Mouse (Mus musculus): ENCODE data around the gene Slc25a22. TPM values are rescaled to one million over a fixed set of nuclear protein-coding genes. Genes with fewer than 3 reads are reported as not detected.
"Not testable (repeated sequence)": the region's sequence is repeated elsewhere in the genome, so short reads cannot be mapped to it uniquely, and the experiment has no call there.

Gene Slc25a22
- polyA plus RNA-seq, 1 experiment, result 22.2 TPM

DNA sequence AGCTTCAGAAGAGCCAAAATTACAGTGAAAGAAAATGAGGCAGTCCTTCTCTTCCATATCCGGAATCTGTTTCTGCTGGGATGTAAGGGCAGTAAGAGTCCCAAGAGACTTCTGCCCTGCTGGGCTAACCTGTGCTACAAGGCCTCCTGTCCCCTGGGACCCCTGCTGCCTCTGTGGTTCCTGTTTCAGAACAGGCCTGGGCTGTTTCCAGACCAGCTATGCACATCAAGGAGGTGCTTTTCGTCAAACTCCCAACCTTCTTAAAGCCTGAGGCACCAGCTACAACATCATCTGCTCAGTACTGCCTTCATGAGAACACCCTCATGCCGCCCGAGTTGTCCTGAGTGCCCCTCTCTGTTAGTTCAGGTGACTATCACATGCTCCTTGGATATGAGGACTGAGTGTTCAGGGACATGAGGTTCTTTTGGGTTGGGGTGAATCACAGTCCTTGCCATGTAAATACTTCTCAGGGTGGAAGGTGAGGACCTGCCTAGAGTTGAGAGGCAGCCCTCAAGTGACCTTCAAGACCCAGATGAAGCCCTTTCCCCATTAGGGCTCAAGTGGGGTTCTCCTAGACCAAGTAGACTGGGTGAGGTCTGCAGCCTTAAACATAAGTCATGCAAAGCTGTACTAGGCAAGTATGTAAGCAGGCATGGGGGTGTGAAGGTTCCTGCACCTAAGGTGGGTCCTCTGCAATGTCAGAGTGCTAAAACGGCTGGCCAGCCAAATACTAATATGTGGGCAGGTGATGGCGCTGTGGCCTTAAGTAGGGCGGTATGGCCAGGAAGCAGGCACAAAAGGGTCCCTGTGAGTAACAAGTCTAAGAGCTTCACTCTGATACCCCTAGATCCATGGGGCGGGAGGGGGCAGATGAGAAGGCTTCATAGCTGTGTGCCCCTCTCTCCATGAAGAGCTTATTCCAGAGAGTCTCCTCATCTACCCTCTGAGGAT, 19.7 kb downstream of the Slc25a22 start:
- Histone ChIP-seq H3K9me3 (no peaks in the 10 kb centered on the region), H3K4me1 (peaks cover 33% of the 10 kb centered on the region), H3K27me3 (replicated peaks) (no peaks in the 10 kb centered on the region), H3K4me3 (replicated peaks) (no peak overlapping the region), H3K36me3 (replicated peaks; ENCODE audit: low read length) (no peaks in the 10 kb centered on the region)
- TF ChIP-seq FLI1 (IDR thresholded peaks at IDR 0.05; ENCODE audit: low read length) (no peak), GATA1 (IDR thresholded peaks at IDR 0.05; ENCODE audit: borderline replicate concordance, low read length) (no peak)

DNA sequence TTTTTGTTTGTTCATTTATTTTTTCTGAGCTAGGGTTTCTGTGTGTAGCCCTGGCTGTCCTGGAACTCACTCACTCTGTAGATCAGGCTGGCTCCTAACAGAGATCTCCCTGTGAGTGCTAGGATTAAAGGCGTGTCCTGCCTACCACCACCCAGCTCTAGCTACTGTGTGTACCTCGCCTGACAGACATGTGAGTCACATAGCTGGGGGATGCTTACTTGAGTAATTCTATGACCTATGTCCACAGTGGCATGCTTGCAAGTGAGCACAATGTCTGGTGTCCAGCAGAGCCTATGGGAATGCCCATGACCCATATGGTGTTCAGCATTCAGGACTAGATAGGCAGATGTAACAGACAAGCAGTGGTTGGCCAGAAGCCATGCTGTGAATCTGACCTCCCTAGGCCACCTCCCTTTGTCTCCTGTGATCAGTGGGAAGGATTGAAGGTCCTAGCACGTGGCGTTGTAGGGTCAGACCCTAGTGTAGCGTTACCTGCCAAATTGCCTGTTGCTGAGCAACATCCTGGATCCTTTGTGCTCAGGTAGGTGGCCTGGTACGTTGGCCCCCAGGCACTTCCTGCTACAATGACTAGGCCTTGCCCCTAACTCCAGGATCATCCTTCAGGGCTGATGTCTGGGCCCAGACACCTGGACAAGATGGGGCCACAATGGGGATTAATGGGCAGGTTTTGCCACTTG, 21.4 kb downstream of the Slc25a22 start:
- H3K4me3 ChIP-seq (replicated peaks), result peak overlapping the region; percentile 19
- no peaks in the 10 kb centered on the region for H3K9me3 ChIP-seq
- H3K36me3 ChIP-seq (replicated peaks; ENCODE audit: low read length), result peaks cover 10% of the 10 kb centered on the region
- peaks cover 48% of the 10 kb centered on the region for H3K4me1 ChIP-seq
- H3K27me3 ChIP-seq (replicated peaks), result no peaks in the 10 kb centered on the region
- TF ChIP-seq FLI1 (IDR thresholded peaks at IDR 0.05; ENCODE audit: low read length), result no peak
- TF ChIP-seq GATA1 (IDR thresholded peaks at IDR 0.05; ENCODE audit: borderline replicate concordance, low read length), result no peak

DNA sequence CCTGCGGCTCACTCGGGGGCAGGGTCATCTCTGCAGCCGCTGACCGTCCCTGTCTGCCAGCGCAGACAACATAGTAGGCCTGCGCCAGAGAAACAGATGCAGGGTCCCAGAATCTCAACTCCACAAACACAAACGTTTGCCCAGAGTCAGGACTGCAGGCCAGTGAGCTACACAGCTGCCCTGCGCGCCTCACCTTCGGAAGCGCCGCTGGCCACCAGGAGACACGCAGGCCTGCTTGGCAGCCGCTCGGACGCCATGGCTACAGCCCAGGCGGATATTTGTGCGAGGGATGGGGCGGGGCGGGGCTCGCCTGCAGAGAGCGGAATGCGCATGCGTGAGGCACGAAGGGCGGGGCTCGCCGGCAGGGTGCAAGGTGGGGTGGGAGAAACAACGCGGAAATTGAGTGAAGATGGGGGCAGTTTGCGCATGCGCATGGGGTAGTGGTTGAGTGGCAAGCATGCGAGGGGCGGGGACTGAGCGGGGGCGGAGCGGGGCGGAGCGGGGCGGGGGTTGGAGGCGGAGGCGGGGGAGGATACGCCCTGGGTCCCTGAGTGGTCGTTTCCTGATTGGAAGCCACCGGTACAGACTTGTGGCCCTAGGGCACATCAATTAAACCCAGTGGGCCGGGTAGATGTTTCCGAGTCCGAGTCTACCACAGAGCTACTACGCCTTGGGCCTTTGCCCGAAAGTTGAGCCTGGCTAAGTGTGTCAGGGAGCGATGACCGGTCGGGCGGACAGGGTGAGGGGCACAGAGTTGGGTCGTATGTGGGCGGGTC, 23.7 kb downstream of the Slc25a22 start, which contains the start of gene Gatd1:
Gene Gatd1, minus strand, starts transcription at position 328 of the 776 bp plus-strand sequence.
- no peak for TF ChIP-seq GATA1 (IDR thresholded peaks at IDR 0.05; ENCODE audit: borderline replicate concordance, low read length)
- no peak for TF ChIP-seq FLI1 (IDR thresholded peaks at IDR 0.05; ENCODE audit: low read length)
- no peaks in the 10 kb centered on the region for H3K27me3 ChIP-seq (replicated peaks)
- H3K36me3 ChIP-seq (replicated peaks; ENCODE audit: low read length), result peaks cover 33% of the 10 kb centered on the region
- H3K4me1 ChIP-seq, result peaks cover 65% of the 10 kb centered on the region
- no peaks in the 10 kb centered on the region for H3K9me3 ChIP-seq
- H3K4me3 ChIP-seq (replicated peaks), result peak within 1 kb of the TSS; percentile 97

DNA sequence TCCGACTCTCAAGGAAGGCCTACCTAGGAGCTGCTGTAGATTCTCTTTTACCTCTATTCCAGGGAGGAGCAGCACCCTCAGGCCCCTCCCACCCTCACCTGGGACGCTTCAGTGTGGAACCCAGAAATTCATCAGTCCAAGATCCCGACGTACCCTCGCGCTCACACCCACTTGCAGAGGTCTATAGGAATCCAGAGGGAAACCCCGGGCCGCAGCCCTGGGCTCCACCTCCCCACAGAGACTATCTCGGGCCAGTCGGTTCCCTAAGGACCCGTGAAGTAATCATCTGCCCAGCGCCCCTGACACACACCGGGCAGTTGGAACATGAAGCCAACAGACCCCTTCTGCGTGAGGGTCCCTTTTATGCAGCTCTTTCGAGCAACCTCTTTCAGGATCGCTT, 24.4 kb downstream of the Slc25a22 start:
- Histone ChIP-seq H3K36me3 (replicated peaks; ENCODE audit: low read length) (peaks cover 40% of the 10 kb centered on the region), H3K4me3 (replicated peaks) (peak overlapping the region; percentile 97), H3K27me3 (replicated peaks) (no peaks in the 10 kb centered on the region), H3K9me3 (no peaks in the 10 kb centered on the region), H3K4me1 (peaks cover 61% of the 10 kb centered on the region)
- TF ChIP-seq GATA1 (IDR thresholded peaks at IDR 0.05; ENCODE audit: borderline replicate concordance, low read length) (no peak), FLI1 (IDR thresholded peaks at IDR 0.05; ENCODE audit: low read length) (no peak)

DNA sequence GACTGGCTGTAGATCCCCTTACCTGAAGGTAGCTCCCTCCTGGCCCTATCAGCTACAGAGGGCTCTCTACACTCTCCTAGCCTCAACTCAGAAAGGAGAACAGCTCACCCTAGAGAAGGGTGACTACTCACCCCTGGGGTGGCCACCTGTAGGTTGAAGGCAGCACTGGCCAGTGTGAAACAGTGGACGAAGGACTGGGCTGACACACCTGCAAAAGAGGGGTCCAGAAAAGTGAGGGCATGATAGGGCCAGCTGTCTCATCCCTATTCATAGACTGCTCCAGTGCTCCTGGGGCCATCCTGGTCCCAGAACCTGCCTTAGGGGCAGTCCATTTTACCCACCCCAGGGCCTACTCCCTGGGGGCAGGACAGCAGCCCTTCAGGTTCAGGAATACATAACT, 26.0 kb downstream of the Slc25a22 start:
- Histone ChIP-seq H3K4me3 (replicated peaks) (no peak overlapping the region), H3K4me1 (peaks cover 55% of the 10 kb centered on the region), H3K36me3 (replicated peaks; ENCODE audit: low read length) (peaks cover 45% of the 10 kb centered on the region), H3K27me3 (replicated peaks) (no peaks in the 10 kb centered on the region), H3K9me3 (no peaks in the 10 kb centered on the region)
- TF ChIP-seq FLI1 (IDR thresholded peaks at IDR 0.05; ENCODE audit: low read length) (no peak), GATA1 (IDR thresholded peaks at IDR 0.05; ENCODE audit: borderline replicate concordance, low read length) (no peak)

DNA sequence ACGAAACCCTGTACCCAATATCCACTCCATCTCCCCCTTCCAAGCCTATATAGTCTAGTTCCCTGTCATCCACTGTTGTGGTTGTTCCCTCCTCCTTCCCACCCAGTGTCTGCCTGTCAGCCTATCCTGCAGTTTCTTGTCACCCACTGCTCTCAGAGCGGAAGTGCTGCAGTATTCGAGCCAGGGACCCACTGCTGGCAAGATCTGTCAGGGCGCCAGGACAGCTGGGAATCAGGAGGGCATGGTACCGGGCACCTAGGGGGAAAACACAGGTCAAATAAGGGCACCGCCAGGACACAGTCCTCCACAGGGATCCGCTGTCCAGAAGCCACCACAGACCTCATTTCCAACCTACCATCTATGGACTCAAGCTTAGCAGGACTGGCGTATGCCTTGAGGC, 27.1 kb downstream of the Slc25a22 start:
- H3K36me3 ChIP-seq (replicated peaks; ENCODE audit: low read length), result peaks cover 52% of the 10 kb centered on the region

DNA sequence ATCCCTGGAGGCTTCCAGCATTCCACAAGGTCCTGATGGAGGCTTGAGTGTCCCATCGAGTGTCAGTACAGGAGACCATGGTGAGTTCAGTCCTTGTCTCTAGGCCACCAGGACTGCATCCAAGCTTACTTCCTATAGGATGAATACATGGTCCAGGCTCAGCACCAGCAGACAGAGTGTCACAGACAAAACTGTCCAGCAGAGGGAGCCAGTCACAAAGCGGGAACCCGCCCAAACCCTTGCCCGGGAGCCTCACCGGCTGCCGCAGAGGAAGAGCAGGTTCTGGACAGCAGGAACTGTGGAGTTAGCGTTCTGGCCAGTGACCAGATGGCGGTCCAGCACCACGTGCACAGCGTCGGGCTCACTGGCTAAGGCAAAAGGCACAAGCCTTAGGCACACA, 28.9 kb downstream of the Slc25a22 start:
- peaks cover 40% of the 10 kb centered on the region for H3K4me1 ChIP-seq
- TF ChIP-seq FLI1 (IDR thresholded peaks at IDR 0.05; ENCODE audit: low read length) (no peak), GATA1 (IDR thresholded peaks at IDR 0.05; ENCODE audit: borderline replicate concordance, low read length) (no peak)
- H3K27me3 ChIP-seq (replicated peaks), result no peaks in the 10 kb centered on the region
- no peaks in the 10 kb centered on the region for H3K9me3 ChIP-seq
- peaks cover 67% of the 10 kb centered on the region for H3K36me3 ChIP-seq (replicated peaks; ENCODE audit: low read length)
- peak overlapping the region; percentile 38 for H3K4me3 ChIP-seq (replicated peaks)

More for the DNA sequence above, 27.1 kb downstream of the Slc25a22 start:
- Histone ChIP-seq H3K4me3 (replicated peaks) (no peak overlapping the region), H3K4me1 (peaks cover 49% of the 10 kb centered on the region), H3K27me3 (replicated peaks) (no peaks in the 10 kb centered on the region), H3K9me3 (no peaks in the 10 kb centered on the region)
- TF ChIP-seq FLI1 (IDR thresholded peaks at IDR 0.05; ENCODE audit: low read length), result no peak
- no peak for TF ChIP-seq GATA1 (IDR thresholded peaks at IDR 0.05; ENCODE audit: borderline replicate concordance, low read length)

DNA sequence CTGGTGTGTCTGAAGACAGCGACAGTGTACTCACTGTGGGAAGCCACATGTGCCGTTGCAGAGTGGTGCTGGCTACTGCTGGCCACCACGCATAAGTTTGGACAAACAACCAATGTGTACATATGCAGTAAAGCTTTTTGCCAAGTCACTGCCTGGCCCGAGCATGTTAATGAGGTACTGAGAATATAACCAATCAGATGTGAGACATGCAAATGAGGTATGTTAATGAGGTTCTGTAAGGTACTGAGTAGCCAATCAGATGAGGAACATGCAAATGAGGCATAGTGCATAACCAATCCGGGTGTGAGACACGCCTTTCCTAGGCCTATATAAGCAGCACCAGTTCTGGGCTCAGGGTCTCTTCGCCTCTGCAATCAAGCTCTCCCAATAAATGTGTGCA, 30.0 kb downstream of the Slc25a22 start:
- not testable (repeated sequence) for H3K27me3 ChIP-seq (replicated peaks); H3K4me3 ChIP-seq (replicated peaks); H3K9me3 ChIP-seq
- Histone ChIP-seq H3K4me1 (peaks cover 39% of the 10 kb centered on the region), H3K36me3 (replicated peaks; ENCODE audit: low read length) (peaks cover 79% of the 10 kb centered on the region)

DNA sequence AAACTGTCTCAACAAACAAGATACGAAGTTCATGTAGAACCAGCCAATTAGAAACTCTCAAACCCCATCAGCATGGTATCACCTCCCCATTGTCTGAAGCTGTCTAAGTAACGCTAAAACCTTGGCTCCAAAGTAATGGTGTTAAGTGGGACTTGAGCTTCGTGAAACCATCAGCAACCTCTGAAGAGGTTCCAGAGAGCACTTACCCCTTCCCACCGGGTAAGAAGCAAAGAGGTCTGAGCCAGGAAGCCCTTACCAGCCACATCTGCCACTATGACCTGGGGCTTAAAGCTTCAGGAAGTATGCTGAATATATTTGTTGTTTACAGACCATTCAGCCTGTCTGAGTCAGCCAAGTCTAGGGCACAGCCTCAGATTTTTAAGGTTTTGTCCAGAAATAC, 32.2 kb downstream of the Slc25a22 start:
- peaks cover 82% of the 10 kb centered on the region for H3K36me3 ChIP-seq (replicated peaks; ENCODE audit: low read length)
- no peak overlapping the region for H3K4me3 ChIP-seq (replicated peaks)
- H3K9me3 ChIP-seq, result no peaks in the 10 kb centered on the region
- TF ChIP-seq GATA1 (IDR thresholded peaks at IDR 0.05; ENCODE audit: borderline replicate concordance, low read length) (no peak), FLI1 (IDR thresholded peaks at IDR 0.05; ENCODE audit: low read length) (no peak)
- no peaks in the 10 kb centered on the region for H3K27me3 ChIP-seq (replicated peaks)
- H3K4me1 ChIP-seq, result peaks cover 40% of the 10 kb centered on the region

Measured in megakaryocyte, embryonic 14.5 days (primary cell).